Mouse (Mus musculus) cerebellum, postnatal 36 days (tissue): ENCODE measurements at regions not wholly inside any gene's neighbourhood (a gene's known extent, or its start where the extent isn't known, plus 50 kb on each side); places are given as distances from the start of the nearest gene placed in this dataset.

Source experiments
- DNase-seq, 2 experiments: peaks; one replicate each; pipeline ENCODE4 v3.0.0; 2021 to 2022; ENCODE audit warnings: mixed read lengths in 2 of 2

- DNase-seq, result no peak
These were observed 834.7 kb downstream of the Tlr4 start for GRCm38 (mm10) chr4:67662122-67662521.

- no peak for DNase-seq
These were observed 846.6 kb downstream of the Tlr4 start for GRCm38 (mm10) chr4:67673961-67674360.

- no peak for DNase-seq
These were observed 850.2 kb downstream of the Tlr4 start for GRCm38 (mm10) chr4:67677589-67677988.

GRCm38 (mm10) chr4:67698438-67698837 lies 871.1 kb downstream of the Tlr4 start:
- no peak for DNase-seq
